Mouse (Mus musculus): Measurements from ENCODE around the gene Kank4. TPM values are rescaled to one million over a fixed set of nuclear protein-coding genes. Genes with fewer than 3 reads are reported as not detected.
A peak's percentile ranks its signal among the peaks of the same experiment; 100 is the strongest.
"Not testable (repeated sequence)": the region's sequence is repeated elsewhere in the genome, so short reads cannot be mapped to it uniquely, and the experiment has no call there.

Kank4 gene
- polyA plus RNA-seq, 1 experiment = 5.6 TPM

DNA sequence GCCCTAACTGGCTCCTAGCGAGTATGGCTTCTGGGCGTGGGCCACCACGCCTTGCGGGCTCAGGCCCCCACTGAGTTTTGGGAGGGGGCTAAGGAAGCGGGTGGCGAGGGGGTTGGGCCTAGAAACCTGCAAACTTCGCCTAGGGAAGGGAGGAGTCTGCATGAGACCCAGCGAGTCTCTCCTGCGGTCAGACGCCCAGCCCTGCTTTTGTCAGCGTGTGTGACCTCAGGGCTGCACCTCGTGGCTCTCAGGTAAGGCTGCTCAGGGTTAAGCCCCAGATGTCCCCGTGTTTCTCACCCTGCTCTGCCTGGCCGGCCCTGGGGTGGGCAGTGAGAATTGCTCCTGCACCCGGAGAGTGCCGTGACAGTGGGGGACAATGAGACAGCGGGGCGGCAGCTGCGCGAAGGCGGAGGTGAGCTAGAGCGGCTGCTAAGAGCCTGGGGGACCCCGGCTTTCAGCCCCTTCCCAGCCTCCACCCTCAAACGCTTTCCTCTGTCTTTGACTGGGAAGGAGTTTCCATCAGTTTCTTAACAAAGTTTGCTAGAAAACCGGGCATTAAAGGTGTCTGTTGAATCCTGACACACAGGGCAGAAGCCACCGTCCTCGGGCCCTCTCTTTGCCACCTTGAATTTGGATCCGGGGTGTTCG lies 90.6 kb downstream of the Kank4 start, which contains the start of gene L1td1:
Gene L1td1 (plus strand): TSS at position 145 of the 648 bp plus-strand sequence.
- no peak for TF ChIP-seq POLR2A (IDR thresholded peaks at IDR 0.05; ENCODE audit: low read depth, low read length)
- no peak for TF ChIP-seq CTCF (IDR thresholded peaks at IDR 0.05; ENCODE audit: borderline replicate concordance, insufficient read depth, low read length)
- Histone ChIP-seq H3K4me3 (ENCODE audit: insufficient read depth, low read length) (no peak within 1 kb of the TSS), H3K4me1 (ENCODE audit: control insufficient read depth, insufficient read depth, low read length) (no peaks in the 10 kb centered on the region), H3K27ac (ENCODE audit: insufficient read depth, low read length) (no peak within 1 kb of the TSS)

- Histone ChIP-seq H3K27ac (ENCODE audit: insufficient read depth, low read length) (no peak overlapping the region), H3K4me1 (ENCODE audit: control insufficient read depth, insufficient read depth, low read length) (no peaks in the 10 kb centered on the region), H3K4me3 (ENCODE audit: insufficient read depth, low read length) (no peak overlapping the region)
- TF ChIP-seq CTCF (IDR thresholded peaks at IDR 0.05; ENCODE audit: borderline replicate concordance, insufficient read depth, low read length) (no peak), POLR2A (IDR thresholded peaks at IDR 0.05; ENCODE audit: low read depth, low read length) (no peak)
Measured at GRCm38 (mm10) chr4:98725439-98725838, 91.9 kb downstream of the Kank4 start.

GRCm38 (mm10) chr4:98724682-98725081 lies 92.7 kb downstream of the Kank4 start:
- not testable (repeated sequence) for H3K27ac ChIP-seq (ENCODE audit: insufficient read depth, low read length); H3K4me3 ChIP-seq (ENCODE audit: insufficient read depth, low read length)

DNA sequence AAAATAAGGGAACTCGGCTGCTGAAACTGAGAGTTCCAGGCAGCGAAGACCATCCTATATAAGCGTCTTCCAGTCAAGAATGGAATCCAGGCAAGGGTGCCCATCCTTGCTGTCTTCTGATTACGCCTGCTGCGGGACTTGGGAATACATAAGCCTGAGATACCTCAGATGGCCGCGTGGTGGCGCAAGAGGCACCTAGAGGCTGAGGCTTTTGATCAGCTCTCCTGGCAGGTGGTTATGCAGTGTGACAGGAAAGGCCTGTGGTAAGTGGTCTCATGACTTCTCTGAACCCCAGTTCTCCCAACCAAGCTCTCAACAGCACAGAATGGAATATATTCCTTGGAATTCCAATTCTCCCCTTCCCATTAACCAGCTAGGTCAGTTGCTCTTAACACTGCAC lies 94.9 kb downstream of the Kank4 start:
- Histone ChIP-seq H3K4me3 (ENCODE audit: insufficient read depth, low read length) (no peak overlapping the region), H3K27ac (ENCODE audit: insufficient read depth, low read length) (no peak overlapping the region), H3K4me1 (ENCODE audit: control insufficient read depth, insufficient read depth, low read length) (no peaks in the 10 kb centered on the region)
- TF ChIP-seq CTCF (IDR thresholded peaks at IDR 0.05; ENCODE audit: borderline replicate concordance, insufficient read depth, low read length) = peak; percentile 67; the same call in 1 of the 2 replicates
- TF ChIP-seq POLR2A (IDR thresholded peaks at IDR 0.05; ENCODE audit: low read depth, low read length) = no peak

More at GRCm38 (mm10) chr4:98724682-98725081, 92.7 kb downstream of the Kank4 start:
- not testable (repeated sequence) for H3K4me1 ChIP-seq (ENCODE audit: control insufficient read depth, insufficient read depth, low read length)

DNA sequence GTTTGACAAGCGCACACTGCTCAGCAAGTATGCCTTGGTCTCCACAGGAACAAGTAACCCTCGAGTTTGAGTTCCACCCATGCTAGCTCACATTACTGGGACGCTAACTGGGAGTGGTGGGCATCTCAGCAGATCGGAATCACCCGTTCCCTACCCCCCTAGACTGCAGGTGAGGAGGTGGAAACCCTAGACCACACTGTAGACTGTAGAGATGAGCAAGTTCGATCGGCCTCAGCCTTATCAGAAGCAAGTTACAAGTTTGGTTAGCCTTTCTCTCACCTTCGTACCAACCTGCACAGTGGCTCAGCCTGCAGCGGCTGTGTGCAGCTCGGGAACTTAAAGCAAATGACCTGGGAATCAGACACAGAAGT lies 98.8 kb downstream of the Kank4 start:
- no peaks in the 10 kb centered on the region for H3K4me1 ChIP-seq (ENCODE audit: control insufficient read depth, insufficient read depth, low read length)
- no peak overlapping the region for H3K27ac ChIP-seq (ENCODE audit: insufficient read depth, low read length)
- H3K4me3 ChIP-seq (ENCODE audit: insufficient read depth, low read length) = no peak overlapping the region
- TF ChIP-seq POLR2A (IDR thresholded peaks at IDR 0.05; ENCODE audit: low read depth, low read length) (no peak), CTCF (IDR thresholded peaks at IDR 0.05; ENCODE audit: borderline replicate concordance, insufficient read depth, low read length) (no peak)

- no peak overlapping the region for H3K27ac ChIP-seq (ENCODE audit: insufficient read depth, low read length)
- no peaks in the 10 kb centered on the region for H3K4me1 ChIP-seq (ENCODE audit: control insufficient read depth, insufficient read depth, low read length)
- no peak for TF ChIP-seq CTCF (IDR thresholded peaks at IDR 0.05; ENCODE audit: borderline replicate concordance, insufficient read depth, low read length)
- no peak for TF ChIP-seq POLR2A (IDR thresholded peaks at IDR 0.05; ENCODE audit: low read depth, low read length)
- no peak overlapping the region for H3K4me3 ChIP-seq (ENCODE audit: insufficient read depth, low read length)
Measured at GRCm38 (mm10) chr4:98717735-98718546, 99.4 kb downstream of the Kank4 start.

GRCm38 (mm10) chr4:98710891-98711290 lies 106.4 kb downstream of the Kank4 start:
- no peak for TF ChIP-seq CTCF (IDR thresholded peaks at IDR 0.05; ENCODE audit: borderline replicate concordance, insufficient read depth, low read length)
- no peak for TF ChIP-seq POLR2A (IDR thresholded peaks at IDR 0.05; ENCODE audit: low read depth, low read length)
- no peaks in the 10 kb centered on the region for H3K4me1 ChIP-seq (ENCODE audit: control insufficient read depth, insufficient read depth, low read length)
- no peak overlapping the region for H3K4me3 ChIP-seq (ENCODE audit: insufficient read depth, low read length)
- no peak overlapping the region for H3K27ac ChIP-seq (ENCODE audit: insufficient read depth, low read length)

Other genes starting within 250 kb of the Kank4 start
- gene L1td1, start 90.8 kb downstream of the Kank4 start, polyA plus RNA-seq (2011; ENCODE audit: insufficient read length, low read depth, missing spikeins) = not detected in 2 replicates
- not detected in 2 replicates for gene I0C0044D17Rik, start 6.3 kb upstream of the Kank4 start, polyA plus RNA-seq (2011; ENCODE audit: insufficient read length, low read depth, missing spikeins)
- 41.2 and 63.6 TPM in 2 replicates for gene Usp1, start 106.3 kb upstream of the Kank4 start, polyA plus RNA-seq (2011; ENCODE audit: insufficient read length, low read depth, missing spikeins)
- not detected in 2 replicates for gene Angptl3, start 213.4 kb upstream of the Kank4 start, polyA plus RNA-seq (2011; ENCODE audit: insufficient read length, low read depth, missing spikeins)